Mouse (Mus musculus): ENCODE measurements around the gene Hmgn5.

DNA sequence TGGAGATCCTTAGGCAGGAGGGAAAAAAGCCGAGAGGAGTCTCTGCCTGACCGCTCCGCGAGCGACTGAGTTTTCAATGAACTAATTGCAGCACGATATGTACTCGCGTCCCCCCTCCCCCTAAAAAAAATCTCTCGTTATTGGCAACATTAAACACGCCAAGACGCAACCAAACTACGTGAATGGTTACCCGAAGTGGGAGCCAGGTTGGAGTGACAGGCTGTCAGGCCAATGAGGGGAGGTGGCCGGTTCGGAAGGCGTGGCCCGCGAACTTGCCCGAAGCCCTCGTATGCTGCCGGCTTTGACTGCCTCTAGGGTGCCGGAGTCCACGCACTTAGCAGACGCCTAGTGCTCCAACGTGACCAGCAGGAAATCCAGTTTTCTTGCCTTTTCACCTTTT is at the start of gene Hmgn5:
- TF ChIP-seq CTCF (IDR thresholded peaks at IDR 0.05; ENCODE audit: control insufficient read depth, insufficient read depth, insufficient replicate concordance, low read depth, low read length) (no peak), POLR2A (IDR thresholded peaks at IDR 0.05; ENCODE audit: control insufficient read depth, low read depth, low read length) (no peak; the same call in 1 of the 2 replicates)
